Mouse (Mus musculus) lung, adult 2 months (tissue): ENCODE results near the gene Tmpo.

Experiments used
- CTCF ChIP-seq: fragments of 200-500 bp; IDR thresholded peaks from 2 replicates; pipeline ENCODE4 v1.5.1; 2011; ENCODE audit warnings: mild to moderate bottlenecking, low read length, control low read depth; ENCODE audit not compliant: insufficient read depth
- POLR2A ChIP-seq: fragments of 200-500 bp; IDR thresholded peaks from 2 replicates; pipeline ENCODE4 v1.6.1; 2011; ENCODE audit warnings: low read depth, mild to moderate bottlenecking, control low read depth, low read length, borderline replicate concordance; ENCODE audit errors: extremely low read depth

DNA sequence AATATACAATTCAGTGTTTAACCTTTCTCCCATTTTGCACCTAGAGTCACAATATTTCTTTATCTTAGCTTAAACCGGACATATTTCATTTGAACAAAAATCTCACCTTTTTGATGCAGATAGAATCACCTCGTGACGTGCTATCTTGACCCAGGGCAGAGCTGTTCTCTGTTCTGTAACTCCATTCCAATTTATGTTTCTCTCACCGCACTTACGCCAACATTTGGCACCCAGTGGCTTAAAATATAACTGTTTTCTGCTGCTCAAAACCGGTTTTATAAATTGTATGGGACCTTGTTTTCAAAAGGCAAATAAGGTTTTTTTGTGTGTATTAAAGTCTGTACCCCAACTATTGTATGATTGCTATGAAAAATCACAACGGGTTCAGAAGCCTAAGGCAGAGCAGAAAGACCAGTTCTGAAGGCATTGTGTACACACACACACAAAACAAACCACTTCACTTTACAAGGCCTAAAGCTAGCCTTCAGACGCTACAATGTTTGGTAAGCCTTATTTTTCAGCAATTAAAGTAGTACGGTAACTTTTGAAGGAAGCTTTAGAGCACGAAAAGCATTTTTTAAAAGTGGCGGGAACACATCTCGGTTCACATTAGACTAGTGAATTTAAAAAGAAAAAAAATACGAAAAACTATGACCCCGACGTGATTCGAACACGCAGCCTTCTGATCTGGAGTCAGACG is at the start of gene Tmpo:
- no peak for TF ChIP-seq POLR2A
- no peak for TF ChIP-seq CTCF
